Mouse (Mus musculus) spleen, adult 2 months (tissue): Measurements from ENCODE around the gene Kcnj14.

Experiments used
- CTCF ChIP-seq: fragments of 200-500 bp; IDR thresholded peaks from 2 replicates; pipeline ENCODE4 v1.5.1; 2011; ENCODE audit warnings: mild to moderate bottlenecking, inconsistent platforms; ENCODE audit not compliant: insufficient read depth, insufficient read length, insufficient replicate concordance; ENCODE audit errors: extremely low read depth
- POLR2A ChIP-seq: fragments of 200-500 bp; IDR thresholded peaks from 2 replicates; pipeline ENCODE4 v1.6.1; 2011; ENCODE audit warnings: low read depth, low read length, inconsistent platforms

GRCm38 (mm10) chr7:45800546-45801204 lies 23.9 kb downstream of the Kcnj14 start:
- TF ChIP-seq POLR2A (no peak), CTCF (no peak)
